Mouse (Mus musculus): ENCODE measurements around the gene Zfp386.

DNA sequence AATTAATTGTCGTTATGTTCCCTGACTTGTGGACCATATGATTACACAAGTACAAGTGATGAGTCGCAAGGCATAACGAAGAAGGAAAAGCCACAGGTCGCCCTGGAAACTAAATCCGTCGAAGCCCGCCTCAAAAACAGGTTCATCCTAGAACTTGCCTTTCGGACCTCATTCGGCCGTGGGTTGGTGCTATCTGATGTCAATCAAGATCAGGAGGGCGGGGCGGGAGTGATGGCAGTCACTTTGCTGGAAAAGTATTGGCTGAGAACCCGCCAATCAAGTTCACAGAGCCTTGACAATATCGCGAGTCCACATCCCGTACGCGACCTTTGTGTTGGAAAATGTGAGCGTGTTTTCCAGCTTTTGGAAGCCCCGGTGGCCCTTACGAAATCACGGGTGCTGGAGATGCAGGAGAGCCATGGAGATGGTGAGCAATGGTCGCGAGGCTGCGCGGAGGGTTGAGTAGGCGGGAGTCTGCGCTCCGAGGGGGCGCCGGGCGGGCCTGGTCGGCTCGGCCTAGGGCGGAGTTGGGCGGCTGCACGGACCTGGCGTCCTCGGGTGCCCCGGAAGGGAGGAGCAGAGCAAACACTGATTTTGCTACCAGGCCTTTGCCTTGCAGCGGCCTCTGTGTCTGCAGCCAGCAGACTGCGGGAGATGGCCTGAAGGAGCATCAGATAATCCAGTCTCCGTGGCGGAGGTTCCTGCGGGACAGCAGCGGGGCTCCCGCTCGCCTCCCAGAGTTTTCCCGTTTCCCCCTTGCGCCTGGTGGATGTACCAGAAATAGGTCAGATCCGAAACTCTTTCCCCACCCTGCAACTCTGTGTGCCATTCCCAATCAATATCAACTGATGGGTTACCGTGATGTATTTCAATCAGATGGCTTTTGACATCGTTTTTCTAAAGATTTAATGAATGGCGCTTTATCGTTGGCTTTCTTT lies at the start of gene Zfp386:
- TF ChIP-seq CTCF (IDR thresholded peaks at IDR 0.05; ENCODE audit: borderline replicate concordance, insufficient read depth, low read length), result no peak
- peak; percentile 64 for TF ChIP-seq POLR2A (IDR thresholded peaks at IDR 0.05; ENCODE audit: low read depth, low read length)

Data from embryonic fibroblast, embryonic 13.5 days (primary cell).